Mouse (Mus musculus) midbrain, embryonic 16.5 days (tissue): ENCODE data around the gene Slc23a2. TPM values are rescaled to one million over a fixed set of nuclear protein-coding genes. Genes with fewer than 3 reads are reported as not detected.

Experiments
- ATAC-seq: fragments of 200-750 bp; cut with Nextera tagmentation; 2 replicates; pipeline ENCODE4 v1.8.0; 2017; ENCODE audit warnings: moderate TSS enrichment
- H3K27ac ChIP-seq: fragments of 300-500 bp; sonication (generic); 2 replicates; pipeline ENCODE4 v1.5.1; 2014; ENCODE audit warnings: mild to moderate bottlenecking, low read length, mixed read lengths
- H3K27me3 ChIP-seq: fragments of 300-500 bp; sonication (generic); 2 replicates; pipeline ENCODE4 v1.6.1; 2014; ENCODE audit warnings: low read depth, low read length, mixed read lengths; ENCODE audit not compliant: control insufficient read depth, insufficient read depth
- H3K36me3 ChIP-seq: fragments of 300-500 bp; sonication (generic); 2 replicates; pipeline ENCODE4 v1.6.1; 2014; ENCODE audit warnings: mild to moderate bottlenecking, low read length, moderate library complexity, mixed read lengths; ENCODE audit not compliant: control insufficient read depth, insufficient read depth
- H3K4me1 ChIP-seq: fragments of 300-500 bp; sonication (generic); 2 replicates; pipeline ENCODE4 v1.6.1; 2014; ENCODE audit warnings: mild to moderate bottlenecking, low read length, mixed read lengths; ENCODE audit not compliant: control insufficient read depth, insufficient read depth
- H3K4me2 ChIP-seq: fragments of 300-500 bp; sonication (generic); 2 replicates; pipeline ENCODE4 v1.6.1; 2014; ENCODE audit warnings: mild to moderate bottlenecking, low read length, mixed read lengths
- H3K4me3 ChIP-seq: fragments of 300-500 bp; sonication (generic); 2 replicates; pipeline ENCODE4 v1.5.1; 2014; ENCODE audit warnings: low read depth, mild to moderate bottlenecking, low read length, moderate library complexity, mixed read lengths
- H3K9ac ChIP-seq: fragments of 300-500 bp; sonication (generic); 2 replicates; pipeline ENCODE4 v1.6.1; 2014; ENCODE audit warnings: low read depth, low read length, mixed read lengths
- H3K9me3 ChIP-seq: fragments of 300-500 bp; sonication (generic); replicated peaks from 2 replicates; pipeline ENCODE4 v1.6.1; 2014; ENCODE audit warnings: mild to moderate bottlenecking, low read length, mixed read lengths; ENCODE audit not compliant: control insufficient read depth, poor library complexity, severe bottlenecking
- WGBS: fragments of 180-500 bp; shearing (Covaris S2); extraction: QIAGEN DNeasy Blood & Tissue Kit; methylation state at CpG from one replicate; pipeline ENCODE4 v1.1.7; 2014; 5-methylcytosine and 5-hydroxymethylcytosine counted together
- polyA plus RNA-seq: library from polyadenylated mRNA; unstranded; fragments of >200 nt; fragmentation: Nextera tagmentation; extraction: Ambion mirVana; gene quantifications from 2 replicates; pipeline ENCODE4 v1.2.1, GENCODE M21; 2015

Gene Slc23a2
- polyA plus RNA-seq, 1 experiment from 2014 or later, result 37.9 TPM

DNA sequence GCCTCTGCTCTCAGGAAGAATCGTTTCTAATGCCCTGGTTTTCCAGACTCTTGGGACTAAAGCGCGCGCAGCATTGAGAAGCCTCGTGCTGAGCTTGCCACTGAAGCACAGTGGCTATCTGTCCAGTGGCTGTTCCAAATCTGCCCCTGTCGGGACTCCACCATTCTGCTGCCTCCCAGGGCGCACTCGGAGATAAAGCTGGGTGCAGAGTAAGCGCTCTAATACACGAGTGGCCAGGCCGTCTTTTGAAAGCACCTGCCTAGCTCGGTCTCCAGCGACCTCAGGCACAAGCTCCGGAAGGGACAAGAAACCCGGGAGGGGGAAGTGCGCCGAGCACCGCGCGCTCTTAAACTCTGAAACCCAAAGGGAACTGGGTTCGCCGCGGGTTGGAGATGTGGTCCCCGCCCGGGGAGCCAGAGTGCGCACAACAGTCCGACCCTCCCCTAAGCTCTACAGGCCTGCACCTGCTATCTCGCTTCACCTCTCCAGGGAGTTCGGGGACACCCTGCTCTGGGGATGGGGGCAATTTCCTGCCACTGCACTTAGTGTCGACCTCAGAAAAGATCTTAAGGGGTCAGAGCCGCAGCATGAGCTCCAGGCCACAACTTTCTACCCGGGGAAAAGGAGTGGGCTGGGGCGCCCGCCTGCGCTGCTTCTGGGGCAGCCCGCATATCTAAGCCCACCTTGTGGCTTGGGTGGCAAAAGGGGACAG, 115.9 kb downstream of the Slc23a2 start:
- Histone ChIP-seq H3K27me3 (no peaks in the 10 kb centered on the region), H3K9me3 (no peaks in the 10 kb centered on the region), H3K9ac (peak overlapping the region; percentile 79), H3K4me3 (peak overlapping the region; percentile 53), H3K27ac (peak overlapping the region; percentile 88), H3K36me3 (no peaks in the 10 kb centered on the region), H3K4me2 (peak overlapping the region; percentile 87), H3K4me1 (peaks cover 22% of the 10 kb centered on the region)
- peak; percentile 43 for ATAC-seq
- whole genome bisulfite sequencing, result under 1% methylated on average over 36 of the region's 36 CpGs

DNA sequence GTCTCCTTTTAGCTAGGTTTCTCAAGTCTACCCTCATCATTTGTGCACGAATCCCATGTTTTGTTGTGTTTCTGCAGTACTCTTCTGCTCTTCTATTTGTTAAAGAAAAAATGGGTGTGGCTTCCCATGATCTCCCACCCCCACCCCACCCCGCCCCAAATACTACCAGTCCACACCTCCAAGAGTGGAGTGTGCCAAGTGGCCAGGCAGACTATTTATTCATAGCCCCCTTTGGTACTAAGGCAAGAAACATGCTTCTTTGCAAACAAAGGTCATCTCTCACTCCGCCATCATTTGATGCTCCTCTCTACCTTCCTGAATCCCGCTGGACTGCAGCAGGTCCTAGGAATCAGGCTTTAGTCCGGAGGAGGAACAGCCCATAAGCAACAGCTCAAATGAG, 116.8 kb downstream of the Slc23a2 start:
- H3K9ac ChIP-seq, result peak overlapping the region; percentile 79; the same call in 1 of the 2 replicates

DNA sequence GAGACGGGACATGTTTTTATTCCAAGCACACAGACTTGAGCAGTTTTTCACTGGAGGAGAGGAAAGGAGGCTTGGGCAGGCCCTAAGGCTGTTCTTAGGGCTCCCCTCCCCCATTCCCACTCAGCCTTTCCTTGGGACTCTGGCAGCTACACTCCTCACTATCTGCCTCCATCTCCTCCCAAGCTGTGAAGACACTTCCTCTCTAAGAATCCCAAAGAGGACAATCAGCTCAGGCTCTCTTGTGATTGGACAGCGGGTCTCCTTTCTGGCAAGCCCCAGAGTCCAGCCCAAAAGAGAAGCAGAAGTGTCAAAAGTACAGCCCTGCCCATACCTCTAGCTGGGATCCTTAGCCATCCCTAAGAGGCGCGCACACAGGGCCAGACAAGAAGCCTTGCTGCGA, 117.5 kb downstream of the Slc23a2 start:
- WGBS, result 55% methylated on average over 5 of the region's 5 CpGs
- Histone ChIP-seq H3K27me3 (no peaks in the 10 kb centered on the region), H3K4me3 (no peak overlapping the region), H3K9me3 (no peaks in the 10 kb centered on the region), H3K9ac (no peak overlapping the region), H3K36me3 (no peaks in the 10 kb centered on the region), H3K4me2 (peak overlapping the region; percentile 87), H3K4me1 (peaks cover 22% of the 10 kb centered on the region), H3K27ac (no peak overlapping the region)
- ATAC-seq, result no peak

More for the DNA sequence above, 116.8 kb downstream of the Slc23a2 start:
- WGBS, result 31% methylated on average over 5 of the region's 5 CpGs
- H3K4me1 ChIP-seq, result peaks cover 22% of the 10 kb centered on the region
- H3K36me3 ChIP-seq, result no peaks in the 10 kb centered on the region
- no peak overlapping the region; the same call in 1 of the 2 replicates for H3K27ac ChIP-seq
- H3K27me3 ChIP-seq, result no peaks in the 10 kb centered on the region
- H3K4me3 ChIP-seq, result peak overlapping the region; percentile 53
- H3K4me2 ChIP-seq, result peak overlapping the region; percentile 87
- H3K9me3 ChIP-seq, result no peaks in the 10 kb centered on the region
- ATAC-seq, result no peak

DNA sequence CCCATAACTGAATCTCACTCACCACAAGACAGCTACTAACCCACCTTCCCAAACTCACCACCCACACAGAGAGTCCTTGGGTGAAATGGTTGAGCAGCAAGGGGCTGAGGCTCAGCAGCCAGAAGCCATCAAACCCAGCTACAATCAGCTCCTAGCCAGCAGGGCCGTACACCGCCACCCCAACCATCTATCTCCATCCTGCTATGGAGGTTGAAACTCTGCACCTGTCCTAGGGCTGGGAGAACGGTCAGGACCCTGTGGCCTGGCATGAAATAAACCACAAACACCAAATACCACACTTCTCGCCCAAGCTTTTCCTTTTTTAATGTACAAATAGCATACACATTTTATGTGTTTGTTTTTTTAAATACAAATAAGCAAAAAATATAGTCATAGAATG, 120.9 kb downstream of the Slc23a2 start:
- WGBS, result 95% methylated on average over 4 of the region's 4 CpGs
- Histone ChIP-seq H3K4me1 (peaks cover 9% of the 10 kb centered on the region; the same call in 1 of the 2 replicates), H3K36me3 (no peaks in the 10 kb centered on the region), H3K4me2 (no peak overlapping the region), H3K4me3 (no peak overlapping the region), H3K27ac (no peak overlapping the region), H3K9me3 (no peaks in the 10 kb centered on the region), H3K9ac (no peak overlapping the region), H3K27me3 (no peaks in the 10 kb centered on the region)
- ATAC-seq, result no peak

DNA sequence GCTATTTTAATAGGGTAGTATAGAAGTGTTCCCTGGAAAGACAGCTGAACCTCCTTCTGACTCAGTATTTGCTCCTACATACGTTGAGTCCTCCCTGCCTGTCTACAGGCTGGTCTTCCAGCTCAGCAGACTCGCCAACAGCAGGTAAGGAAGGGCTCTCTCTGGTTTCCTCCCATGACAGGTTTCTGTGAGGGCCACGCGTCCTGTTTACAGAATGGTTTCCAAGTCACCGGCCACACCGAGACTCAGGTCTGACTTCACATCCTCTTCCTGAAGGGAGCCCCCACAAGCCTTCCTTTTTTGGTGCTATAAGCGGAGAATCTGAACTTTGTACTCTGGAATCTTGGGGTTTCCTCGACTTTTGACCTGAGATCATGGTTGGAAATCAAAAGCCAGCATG, 122.3 kb downstream of the Slc23a2 start:
- Histone ChIP-seq H3K9ac (no peak overlapping the region), H3K4me1 (0 out of 2 replicates have a peak, but pooled peaks cover 2% of the 10 kb centered on the region), H3K27ac (no peak overlapping the region), H3K36me3 (no peaks in the 10 kb centered on the region), H3K4me2 (no peak overlapping the region), H3K9me3 (no peaks in the 10 kb centered on the region), H3K4me3 (no peak overlapping the region), H3K27me3 (no peaks in the 10 kb centered on the region)
- ATAC-seq, result no peak
- 88% methylated on average over 8 of the region's 8 CpGs for WGBS

DNA sequence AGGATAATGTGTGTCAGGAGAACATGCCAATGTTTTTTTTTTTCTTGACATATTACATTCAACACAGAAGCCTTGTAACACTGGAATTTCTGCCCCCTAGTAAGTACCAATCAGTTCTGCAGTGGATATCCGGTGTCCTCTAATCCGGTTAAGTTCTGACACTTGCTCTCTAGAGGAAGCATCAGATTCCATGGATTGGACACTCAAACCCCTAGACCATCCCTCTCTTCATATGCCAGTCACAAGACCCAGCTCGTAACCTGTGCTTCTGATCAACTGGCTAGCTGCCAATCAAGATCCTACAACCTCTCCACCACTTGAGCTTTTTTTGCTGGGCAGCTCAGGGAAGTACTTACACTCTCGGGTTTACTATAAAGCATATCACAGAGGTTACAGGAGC, 123.3 kb downstream of the Slc23a2 start:
- Histone ChIP-seq H3K36me3 (no peaks in the 10 kb centered on the region), H3K27ac (no peak overlapping the region), H3K9ac (no peak overlapping the region), H3K4me1 (no peaks in the 10 kb centered on the region), H3K4me2 (no peak overlapping the region), H3K9me3 (no peaks in the 10 kb centered on the region), H3K4me3 (no peak overlapping the region), H3K27me3 (no peaks in the 10 kb centered on the region)
- WGBS, result 80% methylated on average over 4 of the region's 4 CpGs
- no peak for ATAC-seq

DNA sequence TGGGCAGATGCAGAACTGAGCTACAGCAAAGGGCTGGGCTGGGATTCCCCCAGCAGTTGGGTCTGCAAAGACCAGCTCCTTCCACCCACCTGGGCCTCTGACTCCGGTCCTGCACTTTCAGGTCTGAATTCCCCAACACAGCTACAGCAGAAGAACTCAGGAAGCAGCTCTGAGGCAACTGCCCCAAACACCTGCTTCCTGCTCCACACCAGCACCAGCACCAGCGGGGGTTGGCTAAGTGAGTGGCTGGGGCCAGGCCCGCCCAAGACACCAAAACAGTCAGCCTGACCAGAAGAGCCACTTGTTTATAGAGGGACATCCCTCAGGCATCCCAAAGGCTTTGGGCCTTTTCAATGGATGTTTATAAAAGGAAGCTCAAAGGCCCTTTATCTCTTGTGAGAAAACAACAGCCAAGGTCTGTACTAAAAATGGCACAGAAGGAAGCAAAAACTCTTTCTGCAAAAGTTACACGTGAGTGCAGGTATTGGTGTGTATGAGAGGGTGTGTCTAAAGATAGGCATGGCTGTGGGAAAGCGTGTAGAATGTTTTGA, 123.8 kb downstream of the Slc23a2 start:
- Histone ChIP-seq H3K9ac (no peak overlapping the region), H3K4me3 (no peak overlapping the region), H3K4me1 (no peaks in the 10 kb centered on the region), H3K9me3 (no peaks in the 10 kb centered on the region), H3K36me3 (no peaks in the 10 kb centered on the region), H3K27me3 (no peaks in the 10 kb centered on the region), H3K4me2 (no peak overlapping the region), H3K27ac (no peak overlapping the region)
- no peak for ATAC-seq
- WGBS, result 72% methylated on average over 5 of the region's 5 CpGs

DNA sequence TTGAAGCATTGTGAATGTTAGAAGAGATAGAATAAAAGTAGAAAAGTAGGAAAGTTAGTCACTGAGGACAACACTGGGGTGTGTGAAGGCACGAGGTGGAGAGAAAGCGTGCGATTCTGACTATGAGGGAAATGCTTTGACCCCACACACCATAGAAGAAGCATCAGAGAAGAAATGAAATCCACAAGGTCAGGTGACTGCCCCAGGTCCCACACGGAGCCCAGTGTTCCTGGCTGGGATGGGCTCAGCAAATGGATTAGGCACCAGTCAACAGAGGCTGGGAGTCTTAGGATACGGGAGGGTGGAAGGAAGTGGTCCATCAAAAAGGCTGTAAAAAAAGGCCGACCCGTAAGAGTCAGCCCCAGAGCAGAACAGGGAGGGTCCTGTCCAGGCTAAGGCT, 124.5 kb downstream of the Slc23a2 start:
- Histone ChIP-seq H3K4me1 (no peaks in the 10 kb centered on the region), H3K27me3 (no peaks in the 10 kb centered on the region), H3K4me3 (no peak overlapping the region), H3K36me3 (no peaks in the 10 kb centered on the region), H3K27ac (0 out of 2 replicates have a peak overlapping the region, but pooled peaks have one; percentile 14), H3K4me2 (no peak overlapping the region), H3K9ac (no peak overlapping the region), H3K9me3 (no peaks in the 10 kb centered on the region)
- ATAC-seq, result no peak
- WGBS, result 90% methylated on average over 7 of the region's 7 CpGs

DNA sequence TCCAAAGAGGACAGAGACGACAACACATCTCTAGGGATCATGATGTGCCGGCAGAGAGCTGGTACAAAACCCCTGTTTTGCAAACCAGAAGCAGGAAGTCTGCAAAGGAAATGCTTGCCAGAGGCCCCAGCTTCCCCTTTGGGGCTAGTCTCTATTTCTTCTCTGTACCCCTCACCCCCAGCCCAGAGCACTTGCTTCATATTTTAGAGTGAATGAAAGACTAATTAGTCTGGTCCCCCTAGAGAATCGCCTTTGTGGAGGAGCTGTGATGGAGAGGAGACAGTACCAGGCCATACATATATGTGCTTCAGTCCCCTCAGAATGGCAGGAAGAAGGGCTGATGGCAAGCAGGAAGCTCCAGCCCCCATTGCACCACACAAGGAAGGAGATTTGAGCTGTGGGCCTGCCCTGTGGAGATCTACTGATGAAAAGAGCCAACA, 125.5 kb downstream of the Slc23a2 start:
- Histone ChIP-seq H3K4me1 (no peaks in the 10 kb centered on the region), H3K27ac (no peak overlapping the region), H3K27me3 (no peaks in the 10 kb centered on the region), H3K9ac (no peak overlapping the region), H3K4me3 (no peak overlapping the region), H3K36me3 (no peaks in the 10 kb centered on the region), H3K4me2 (no peak overlapping the region), H3K9me3 (no peaks in the 10 kb centered on the region)
- WGBS, result 62% methylated on average over 3 of the region's 3 CpGs
- ATAC-seq, result no peak
